Mouse (Mus musculus): Measurements from ENCODE around the gene Myrip.

The Myrip gene

GRCm38 (mm10) chr9:120455768-120456655 is 154.7 kb downstream of the Myrip start:
- no peak for DNase-seq (ENCODE audit: low read depth, low spot score)

- DNase-seq (ENCODE audit: low read depth, low spot score), result no peak
These were observed 169.1 kb downstream of the Myrip start for GRCm38 (mm10) chr9:120470431-120470830.

GRCm38 (mm10) chr9:120481644-120482043 is 180.3 kb downstream of the Myrip start:
- DNase-seq (ENCODE audit: low read depth, low spot score), result no peak

GRCm38 (mm10) chr9:120482382-120482781 is 181.1 kb downstream of the Myrip start:
- DNase-seq (ENCODE audit: low read depth, low spot score), result no peak

- DNase-seq (ENCODE audit: low read depth, low spot score), result no peak
These were observed 181.8 kb downstream of the Myrip start for GRCm38 (mm10) chr9:120483101-120483500.

- no peak for DNase-seq (ENCODE audit: low read depth, low spot score)
These were observed 185.8 kb downstream of the Myrip start for GRCm38 (mm10) chr9:120487076-120487475.

- DNase-seq (ENCODE audit: low read depth, low spot score), result no peak
These were observed 190.2 kb downstream of the Myrip start for GRCm38 (mm10) chr9:120491509-120491908.

GRCm38 (mm10) chr9:120492010-120492399 is 190.7 kb downstream of the Myrip start, which contains the start of gene Eif1b:
Gene Eif1b, plus strand, starts transcription at chr9:120492232.
- DNase-seq (ENCODE audit: low read depth, low spot score), result no peak

GRCm38 (mm10) chr9:120492400-120493351 is 191.4 kb downstream of the Myrip start:
- DNase-seq (ENCODE audit: low read depth, low spot score), result peak; percentile 66

- DNase-seq (ENCODE audit: low read depth, low spot score), result no peak
These were observed 192.5 kb downstream of the Myrip start for GRCm38 (mm10) chr9:120493781-120494180.

GRCm38 (mm10) chr9:120496691-120497090 is 195.4 kb downstream of the Myrip start:
- DNase-seq (ENCODE audit: low read depth, low spot score), result peak; percentile 62

- no peak for DNase-seq (ENCODE audit: low read depth, low spot score)
These were observed 196.7 kb downstream of the Myrip start for GRCm38 (mm10) chr9:120497983-120498382.

GRCm38 (mm10) chr9:120501191-120501902 is 200.0 kb downstream of the Myrip start:
- DNase-seq (ENCODE audit: low read depth, low spot score), result no peak

- peak; percentile 68 for DNase-seq (ENCODE audit: low read depth, low spot score)
These were observed 200.7 kb downstream of the Myrip start for GRCm38 (mm10) chr9:120502013-120502412.

GRCm38 (mm10) chr9:120504423-120504822 is 203.1 kb downstream of the Myrip start:
- DNase-seq (ENCODE audit: low read depth, low spot score), result no peak

GRCm38 (mm10) chr9:120511781-120512180 is 210.5 kb downstream of the Myrip start:
- no peak for DNase-seq (ENCODE audit: low read depth, low spot score)

GRCm38 (mm10) chr9:120516720-120517119 is 215.4 kb downstream of the Myrip start:
- no peak for DNase-seq (ENCODE audit: low read depth, low spot score)

- no peak for DNase-seq (ENCODE audit: low read depth, low spot score)
These were observed 217.6 kb downstream of the Myrip start for GRCm38 (mm10) chr9:120518946-120519345.

- no peak for DNase-seq (ENCODE audit: low read depth, low spot score)
These were observed 218.3 kb downstream of the Myrip start for GRCm38 (mm10) chr9:120519469-120520125.

- no peak for DNase-seq (ENCODE audit: low read depth, low spot score)
These were observed 219.8 kb downstream of the Myrip start for GRCm38 (mm10) chr9:120521161-120521560.
